Mouse (Mus musculus) forebrain, postnatal 0 days (tissue): ENCODE measurements around the gene Mt3. TPM values are rescaled to one million over a fixed set of nuclear protein-coding genes. Genes with fewer than 3 reads are reported as not detected.
A peak's percentile ranks its signal among the peaks of the same experiment; 100 is the strongest.

Experiments
- ATAC-seq: fragments of 200-750 bp; cut with Nextera tagmentation; 2 replicates; pipeline ENCODE4 v1.8.0; 2017; ENCODE audit warnings: mild to moderate bottlenecking, moderate library complexity
- DNase-seq: peaks from one replicate; pipeline ENCODE4 v3.0.0-alpha.2; 2015
- H3K27ac ChIP-seq: fragments of 300-500 bp; sonication (generic); 2 replicates; pipeline ENCODE4 v1.5.1; 2014; ENCODE audit warnings: low read depth, mild to moderate bottlenecking, antibody characterized with exemption, low read length, moderate library complexity, mixed read lengths
- H3K27me3 ChIP-seq: fragments of 300-500 bp; sonication (generic); 2 replicates; pipeline ENCODE4 v1.6.1; 2014; ENCODE audit warnings: mild to moderate bottlenecking, low read length, mixed read lengths; ENCODE audit not compliant: insufficient read depth
- H3K36me3 ChIP-seq: fragments of 300-500 bp; sonication (generic); 2 replicates; pipeline ENCODE4 v1.6.1; 2014; ENCODE audit warnings: mild to moderate bottlenecking, moderate library complexity; ENCODE audit not compliant: insufficient read depth
- H3K4me1 ChIP-seq: fragments of 300-500 bp; sonication (generic); 2 replicates; pipeline ENCODE4 v1.6.1; 2014; ENCODE audit warnings: antibody characterized with exemption; ENCODE audit not compliant: insufficient read depth
- H3K4me2 ChIP-seq: fragments of 300-500 bp; sonication (generic); 2 replicates; pipeline ENCODE4 v1.6.1; 2014; ENCODE audit warnings: low read depth, mild to moderate bottlenecking, moderate library complexity
- H3K4me3 ChIP-seq: fragments of 300-500 bp; sonication (generic); 2 replicates; pipeline ENCODE4 v1.5.1; 2014; ENCODE audit warnings: low read depth, low read length, mixed read lengths
- H3K9ac ChIP-seq: fragments of 300-500 bp; sonication (generic); 2 replicates; pipeline ENCODE4 v1.6.1; 2014; ENCODE audit warnings: mild to moderate bottlenecking
- H3K9me3 ChIP-seq: fragments of 300-500 bp; sonication (generic); 2 replicates; pipeline ENCODE4 v1.6.1; 2016; ENCODE audit warnings: low read length
- CTCF ChIP-seq: sonication (generic); IDR thresholded peaks from 2 replicates; pipeline ENCODE4 v1.5.1; 2016; ENCODE audit warnings: antibody characterized with exemption, control low read depth, low read depth
- WGBS: fragments of 180-500 bp; shearing (Covaris S2); extraction: QIAGEN DNeasy Blood & Tissue Kit; methylation state at CpG from one replicate; pipeline ENCODE4 v1.1.7; 2014; 5-methylcytosine and 5-hydroxymethylcytosine counted together
- polyA plus RNA-seq: library from polyadenylated mRNA; unstranded; fragments of >200 nt; fragmentation: Nextera tagmentation; extraction: Ambion mirVana; gene quantifications from 2 replicates; pipeline ENCODE4 v1.2.1, GENCODE M21; 2015
- total RNA-seq: library from RNA; depleted of rRNA; stranded (reverse); fragments of >200 nt; gene quantifications from 2 replicates; pipeline ENCODE4 v1.2.3, GENCODE M21; 2014; rRNA removed

Gene Mt3
- total and polyA plus RNA-seq, 2 experiments from 2014 or later, result 341 to 445 TPM

- no peak overlapping the region for H3K4me3 ChIP-seq
- no peak for ATAC-seq
- H3K27me3 ChIP-seq, result no peaks in the 10 kb centered on the region
- WGBS, result 79% methylated on average over 7 of the region's 7 CpGs
- TF ChIP-seq CTCF, result no peak
- H3K4me2 ChIP-seq, result no peak overlapping the region
- no peaks in the 10 kb centered on the region for H3K4me1 ChIP-seq
- no peaks in the 10 kb centered on the region for H3K9me3 ChIP-seq
- no peak overlapping the region for H3K9ac ChIP-seq
- H3K27ac ChIP-seq, result no peak overlapping the region
- DNase-seq, result no peak
- no peaks in the 10 kb centered on the region for H3K36me3 ChIP-seq
Measured at GRCm38 (mm10) chr8:94194591-94195223, 42.3 kb downstream of the Mt3 start.

- TF ChIP-seq CTCF, result peak; percentile 91
- Histone ChIP-seq H3K4me1 (no peaks in the 10 kb centered on the region), H3K36me3 (no peaks in the 10 kb centered on the region), H3K9me3 (no peaks in the 10 kb centered on the region), H3K27me3 (no peaks in the 10 kb centered on the region), H3K4me2 (no peak overlapping the region), H3K4me3 (no peak overlapping the region), H3K27ac (no peak overlapping the region), H3K9ac (no peak overlapping the region)
- ATAC-seq, result peak; percentile 71
- 46% methylated on average over 10 of the region's 10 CpGs for WGBS
- DNase-seq, result peak; percentile 93
Measured at GRCm38 (mm10) chr8:94199202-94199869, 46.9 kb downstream of the Mt3 start.

Other genes starting within 250 kb of the Mt3 start
- gene Amfr, start 139.8 kb upstream of the Mt3 start, total RNA-seq, result 163 and 217 TPM in 2 replicates
- 82.8 and 90.2 TPM in 2 replicates for gene Amfr, start 139.8 kb upstream of the Mt3 start, polyA plus RNA-seq
- 107 and 110 TPM in 2 replicates for gene Nudt21, start 115.6 kb upstream of the Mt3 start, total RNA-seq
- 104 and 131 TPM in 2 replicates for gene Nudt21, start 115.6 kb upstream of the Mt3 start, polyA plus RNA-seq
- gene Ogfod1, start 115.4 kb upstream of the Mt3 start, total RNA-seq, result 15.4 and 17.9 TPM in 2 replicates
- gene Ogfod1, start 115.4 kb upstream of the Mt3 start, polyA plus RNA-seq, result 5.3 and 8.2 TPM in 2 replicates
- 21.1 and 22.6 TPM in 2 replicates for gene Bbs2, start 53.7 kb upstream of the Mt3 start, total RNA-seq
- gene Bbs2, start 53.7 kb upstream of the Mt3 start, polyA plus RNA-seq, result 8.9 and 14.9 TPM in 2 replicates
- not detected in 2 replicates for gene Mt4, start 15.4 kb upstream of the Mt3 start, total RNA-seq
- gene Mt4, start 15.4 kb upstream of the Mt3 start, polyA plus RNA-seq, result not detected in 2 replicates
- gene Mt2, start 20.1 kb downstream of the Mt3 start, total RNA-seq, result 36.4 and 88.1 TPM in 2 replicates
- 139 and 143 TPM in 2 replicates for gene Mt2, start 20.1 kb downstream of the Mt3 start, polyA plus RNA-seq
- gene Mt1, start 26.5 kb downstream of the Mt3 start, total RNA-seq, result 205 and 418 TPM in 2 replicates
- gene Mt1, start 26.5 kb downstream of the Mt3 start, polyA plus RNA-seq, result 386 and 411 TPM in 2 replicates
- gene Nup93, start 62.0 kb downstream of the Mt3 start, total RNA-seq, result 43.7 and 44.5 TPM in 2 replicates
- gene Nup93, start 62.0 kb downstream of the Mt3 start, polyA plus RNA-seq, result 31.4 and 36.7 TPM in 2 replicates
- 0.29 TPM in 1 of 2 replicates, not detected in the other for gene Slc12a3, start 176.6 kb downstream of the Mt3 start, total RNA-seq
- gene Slc12a3, start 176.6 kb downstream of the Mt3 start, polyA plus RNA-seq, result 0.08 and 0.12 TPM in 2 replicates
- gene Herpud1, start 233.8 kb downstream of the Mt3 start, total RNA-seq, result 68.2 and 79.7 TPM in 2 replicates
- 60.7 and 63.4 TPM in 2 replicates for gene Herpud1, start 233.8 kb downstream of the Mt3 start, polyA plus RNA-seq